24 mouse cellular contexts compared by ENCODE assay signal in genomic region chrX:102319252-102319651, GRCm38 (mm10).
DNase-seq lines count a peak whose midpoint lies in the region; ATAC-seq and TF ChIP-seq lines count a peak whose summit lies in the region.
"Had no signal": no experiment of that assay in that cellular context is flagged by ENCODE, and none has a peak within 500 bp of the region (broad histone marks: within the 10 kb centered on the region; RNA-seq: fewer than 3 reads in every experiment).

No protein-coding gene starts in this region.

- TF ChIP-seq RAD21 in MEL (IDR thresholded peaks at IDR 0.05; ENCODE audit: low read depth, low read length), result no peak

- TF ChIP-seq EP300 in liver, postnatal 0 days (IDR thresholded peaks at IDR 0.05; ENCODE audit: low read depth), result no peak
- no peak for TF ChIP-seq EP300 in MEL (IDR thresholded peaks at IDR 0.05; ENCODE audit: low read depth in 1 of 2, low read length in 2 of 2)

- H3K27me3 ChIP-seq in liver, embryonic 11.5 days (replicated peaks; ENCODE audit: control insufficient read depth, insufficient read depth, low read length), result peaks cover 5% of the 10 kb centered on the region
- H3K27me3 ChIP-seq in liver, postnatal 0 days (ENCODE audit: insufficient read depth, low read length), result no peaks in the 10 kb centered on the region
- H3K27me3 ChIP-seq in MEL (ENCODE audit: control insufficient read depth in 1 of 2, insufficient read depth in 2 of 2, low read length in 2 of 2), result no peaks in the 10 kb centered on the region
- peaks cover 4% of the 10 kb centered on the region; the same call in 1 of the 2 replicates for H3K27me3 ChIP-seq in liver, embryonic 13.5 days
- H3K27me3 ChIP-seq in liver, embryonic 16.5 days (ENCODE audit: control insufficient read depth, insufficient read depth, low read depth, low read length), result no peaks in the 10 kb centered on the region; the same call in 1 of the 2 replicates

- TF ChIP-seq POLR2A in MEL (IDR thresholded peaks at IDR 0.05; ENCODE audit: control insufficient read depth in 1 of 2, insufficient read depth in 1 of 2, low read depth in 1 of 2, low read length in 2 of 2, poor library complexity in 1 of 2), result no peak

- H3K36me3 ChIP-seq in liver, embryonic 11.5 days (ENCODE audit: control insufficient read depth, insufficient read depth, low read length), result no peaks in the 10 kb centered on the region
- H3K36me3 ChIP-seq in liver, postnatal 0 days (replicated peaks; ENCODE audit: insufficient read depth, low read length), result no peaks in the 10 kb centered on the region
- peaks cover 0 to 2% of the 10 kb centered on the region in 2 experiments; a peak in 1 of 4 replicates for H3K36me3 ChIP-seq in MEL (ENCODE audit: control insufficient read depth in 1 of 2, insufficient read depth in 2 of 2, low read length in 2 of 2)
- no peaks in the 10 kb centered on the region for H3K36me3 ChIP-seq in liver, embryonic 13.5 days
- H3K36me3 ChIP-seq in liver, embryonic 16.5 days (ENCODE audit: control insufficient read depth, insufficient read depth), result no peaks in the 10 kb centered on the region
- H3K36me3 ChIP-seq: forebrain, embryonic 10.5 days; hindbrain, embryonic 10.5 days; hindbrain, embryonic 13.5 days had no signal

- intact Hi-C loops in left cerebral cortex, postnatal 4 days (cut with DNase I), result no loop called here

- peaks cover 4% of the 10 kb centered on the region; the same call in 1 of the 2 replicates for H3K4me1 ChIP-seq in liver, embryonic 11.5 days (replicated peaks; ENCODE audit: control insufficient read depth, insufficient read depth, low read length)
- no peaks in the 10 kb centered on the region for H3K4me1 ChIP-seq in liver, postnatal 0 days (ENCODE audit: insufficient read depth)
- 0 out of 4 replicates have a peak, but pooled peaks cover 0 to 5% of the 10 kb centered on the region in 2 experiments for H3K4me1 ChIP-seq in MEL (ENCODE audit: control insufficient read depth in 1 of 2, insufficient read depth in 2 of 2, low read length in 2 of 2)
- H3K4me1 ChIP-seq in liver, embryonic 13.5 days (replicated peaks), result peaks cover 37% of the 10 kb centered on the region
- H3K4me1 ChIP-seq in liver, embryonic 16.5 days (ENCODE audit: control insufficient read depth, low read depth, low read length), result no peaks in the 10 kb centered on the region
- H3K4me1 ChIP-seq: forebrain, embryonic 10.5 days; forebrain, embryonic 13.5 days; hindbrain, embryonic 10.5 days; hindbrain, embryonic 13.5 days had no signal

- peak; percentile 91 for ATAC-seq in liver, embryonic 11.5 days (replicated peaks; ENCODE audit: low FRiP score)
- no peak for ATAC-seq in liver, postnatal 0 days
- peak; percentile 87 for ATAC-seq in liver, embryonic 13.5 days (ENCODE audit: low read depth)
- peak; percentile 72 for ATAC-seq in liver, embryonic 16.5 days (ENCODE audit: low read depth)
- ATAC-seq: activated CD4-positive, CD25-positive, alpha-beta regulatory T cell, adult 4 months; CD4-positive, CD25-positive, alpha-beta regulatory T cell, adult 4 months; forebrain, embryonic 13.5 days; forebrain, postnatal 0 days had no signal

- no peaks in the 10 kb centered on the region for H3K79me2 ChIP-seq in MEL (ENCODE audit: control insufficient read depth, insufficient read depth, low read length, poor library complexity)

- H3K4me2 ChIP-seq in liver, embryonic 11.5 days, result no peak overlapping the region
- no peak overlapping the region for H3K4me2 ChIP-seq in liver, postnatal 0 days (ENCODE audit: low read depth, low read length)
- no peak overlapping the region for H3K4me2 ChIP-seq in liver, embryonic 13.5 days
- no peak overlapping the region for H3K4me2 ChIP-seq in liver, embryonic 16.5 days (ENCODE audit: low read depth, low read length)
- H3K4me2 ChIP-seq: forebrain, embryonic 13.5 days; heart, embryonic 11.5 days; hindbrain, embryonic 13.5 days had no signal

- no peak overlapping the region for H3K4me3 ChIP-seq in liver, embryonic 11.5 days (ENCODE audit: low read depth, low read length)
- no peak overlapping the region for H3K4me3 ChIP-seq in liver, postnatal 0 days (ENCODE audit: low read depth, low read length)
- no peak overlapping the region for H3K4me3 ChIP-seq in MEL (ENCODE audit: control insufficient read depth in 1 of 2, insufficient read depth in 1 of 2, low read depth in 2 of 2, low read length in 2 of 2)
- no peak overlapping the region for H3K4me3 ChIP-seq in liver, embryonic 13.5 days (replicated peaks)
- no peak overlapping the region for H3K4me3 ChIP-seq in liver, embryonic 16.5 days (ENCODE audit: low read depth, low read length)
- H3K4me3 ChIP-seq: forebrain, embryonic 10.5 days; forebrain, embryonic 13.5 days; gastrocnemius, adult 2 months; hindbrain, embryonic 10.5 days; hindbrain, embryonic 13.5 days had no signal

- TF ChIP-seq CTCF in liver, postnatal 0 days (IDR thresholded peaks at IDR 0.05; ENCODE audit: low read depth), result no peak
- no peak for TF ChIP-seq CTCF in MEL (IDR thresholded peaks at IDR 0.05 in 2 of 3, conservative IDR thresholded peaks at IDR 0.05 in 1 of 3; ENCODE audit: control insufficient read depth in 1 of 3, insufficient read depth in 1 of 3, low read depth in 2 of 3, low read length in 3 of 3, poor library complexity in 1 of 3, severe bottlenecking in 1 of 3)

- H3K9ac ChIP-seq in liver, embryonic 11.5 days (ENCODE audit: low read depth, low read length), result no peak overlapping the region
- no peak overlapping the region for H3K9ac ChIP-seq in liver, postnatal 0 days (replicated peaks)
- no peak overlapping the region for H3K9ac ChIP-seq in MEL (ENCODE audit: control insufficient read depth, low read depth, low read length, poor library complexity, severe bottlenecking)
- no peak overlapping the region for H3K9ac ChIP-seq in liver, embryonic 13.5 days
- H3K9ac ChIP-seq in liver, embryonic 16.5 days (ENCODE audit: low read depth, low read length), result no peak overlapping the region
- H3K9ac ChIP-seq: forebrain, embryonic 13.5 days; forebrain, postnatal 0 days; hindbrain, embryonic 13.5 days had no signal

- no peaks in the 10 kb centered on the region for H3K9me3 ChIP-seq in liver, embryonic 11.5 days (ENCODE audit: control insufficient read depth, low read length)
- no peaks in the 10 kb centered on the region for H3K9me3 ChIP-seq in liver, postnatal 0 days (ENCODE audit: low read length)
- no peaks in the 10 kb centered on the region for H3K9me3 ChIP-seq in MEL (replicated peaks; ENCODE audit: insufficient read depth, low read length)
- no peaks in the 10 kb centered on the region for H3K9me3 ChIP-seq in liver, embryonic 13.5 days (replicated peaks)
- no peaks in the 10 kb centered on the region for H3K9me3 ChIP-seq in liver, embryonic 16.5 days (replicated peaks; ENCODE audit: control insufficient read depth, low read length)
- H3K9me3 ChIP-seq: forebrain, embryonic 10.5 days; forebrain, embryonic 13.5 days; hindbrain, embryonic 10.5 days; hindbrain, embryonic 13.5 days had no signal

- peak overlapping the region; percentile 65; the same call in 1 of the 2 replicates for H3K27ac ChIP-seq in liver, embryonic 11.5 days (ENCODE audit: low read depth, low read length)
- H3K27ac ChIP-seq in liver, postnatal 0 days (ENCODE audit: low read depth), result no peak overlapping the region
- H3K27ac ChIP-seq in MEL (ENCODE audit: control insufficient read depth, low read depth, low read length), result no peak overlapping the region
- H3K27ac ChIP-seq in liver, embryonic 13.5 days, result peak overlapping the region; percentile 23; the same call in 1 of the 2 replicates
- H3K27ac ChIP-seq in liver, embryonic 16.5 days (ENCODE audit: low read length), result no peak overlapping the region
- H3K27ac ChIP-seq: forebrain, embryonic 10.5 days; forebrain, embryonic 13.5 days; hindbrain, embryonic 10.5 days; hindbrain, embryonic 13.5 days had no signal

- DNase-seq in liver, embryonic 11.5 days (ENCODE audit: low spot score), result no peak
- DNase-seq in liver, postnatal 0 days, result no peak
- DNase-seq in MEL (ENCODE audit: low read depth, low spot score), result peak; percentile 15
- DNase-seq in liver, embryonic 13.5 days, result peak; percentile 16
- no peak for DNase-seq in left cerebral cortex, postnatal 4 days
- no peak for DNase-seq in spleen, adult 12 weeks (ENCODE audit: low spot score)
- DNase-seq in cerebellum, postnatal 10 days, result no peak
- DNase-seq: adrenal gland, adult 8-10 months; adrenal gland, postnatal 25 days; cerebellum, adult 11-12 months; cerebellum, adult 8-10 months; cerebellum, postnatal 14 days; forebrain, postnatal 0 days; gastrocnemius, postnatal 14 days; heart, adult 11 months had no signal

TF ChIP-seq in MEL, 35 proteins besides CTCF, POLR2A, EP300 and RAD21:
- TF ChIP-seq GATA1 (IDR thresholded peaks at IDR 0.05; ENCODE audit: low read depth, low read length) (peak; percentile 14; the same call in 1 of the 2 replicates), ZNF384 (IDR thresholded peaks at IDR 0.05; ENCODE audit: low read depth, low read length) (0 out of 2 replicates have a peak, but pooled peaks have one; percentile 56), RCOR1 (IDR thresholded peaks at IDR 0.05; ENCODE audit: low read depth, low read length) (no peak)

Comparison
In these comparisons a context has a peak if more than half of its experiments do, and no peak if none do; other contexts are left out.
1. DNase-seq: peak in MEL (single experiment) and liver, embryonic 13.5 days (single experiment); none in liver, embryonic 11.5 days (single experiment), liver, postnatal 0 days (single experiment), left cerebral cortex, postnatal 4 days (single experiment), spleen, adult 12 weeks (single experiment) and cerebellum, postnatal 10 days (0 of 2).
2. H3K27ac ChIP-seq: peak in liver, embryonic 11.5 days (single experiment) and liver, embryonic 13.5 days (single experiment); none in liver, postnatal 0 days (single experiment), MEL (single experiment) and liver, embryonic 16.5 days (single experiment).